Mouse (Mus musculus): ENCODE data around the gene Ubtd2.

GRCm38 (mm10) chr11:32427537-32427936, 27.6 kb upstream of the Ubtd2 start:
- TF ChIP-seq GATA1 (IDR thresholded peaks at IDR 0.05; ENCODE audit: borderline replicate concordance, low read length) (no peak), FLI1 (IDR thresholded peaks at IDR 0.05; ENCODE audit: low read length) (no peak)

Data from megakaryocyte, embryonic 14.5 days (primary cell).